Mouse (Mus musculus) myocyte (in vitro differentiated cells): ENCODE results near the gene Ddx23.

Experiments
- CEBPB ChIP-seq: IDR thresholded peaks from 2 replicates; pipeline ENCODE4 v1.6.1; 2011; ENCODE audit warnings: mild to moderate bottlenecking, moderate library complexity; ENCODE audit not compliant: poor library complexity, insufficient read depth, severe bottlenecking
- MAX ChIP-seq: IDR thresholded peaks from one replicate; pipeline ENCODE4 v1.6.1; 2011; ENCODE audit warnings: low read depth, mild to moderate bottlenecking, control low read depth
- POLR2A ChIP-seq: IDR thresholded peaks from one replicate; pipeline ENCODE4 v1.6.1; 2011; ENCODE audit warnings: low read depth, mild to moderate bottlenecking, control low read depth, moderate library complexity; ENCODE audit not compliant: insufficient read length
- TCF3 ChIP-seq: IDR thresholded peaks from one replicate; pipeline ENCODE4 v1.6.1; 2011; ENCODE audit warnings: low read depth, control low read depth; ENCODE audit not compliant: insufficient read length
- USF1 ChIP-seq: IDR thresholded peaks from one replicate; pipeline ENCODE4 v1.6.1; 2011; ENCODE audit warnings: low read depth, mild to moderate bottlenecking, control low read depth, moderate library complexity

DNA sequence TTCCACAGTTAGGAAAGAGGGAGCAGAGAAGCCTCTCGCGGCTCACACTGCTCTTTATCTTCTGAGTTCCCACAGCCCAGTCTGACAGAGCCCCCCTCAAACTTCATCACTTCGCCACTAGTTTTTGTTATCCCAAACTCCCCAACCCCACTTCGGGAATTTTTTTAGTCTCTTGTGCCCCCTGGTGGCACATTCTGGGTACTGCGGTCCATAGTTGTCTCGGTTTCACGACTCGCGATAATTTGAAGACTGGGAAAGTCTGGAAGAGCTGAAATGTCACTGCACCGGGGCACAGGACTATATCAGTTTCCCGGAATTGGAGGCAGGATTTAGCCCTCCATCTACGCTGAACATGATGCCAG, 45.5 kb downstream of the Ddx23 start:
- no peak for TF ChIP-seq TCF3
- TF ChIP-seq CEBPB, result no peak
- TF ChIP-seq POLR2A, result no peak
- no peak for TF ChIP-seq USF1
- TF ChIP-seq MAX, result no peak
